Mouse (Mus musculus): Measurements from ENCODE around the gene Mzf1. TPM values are rescaled to one million over a fixed set of nuclear protein-coding genes. Genes with fewer than 3 reads are reported as not detected.

Gene Mzf1
- polyA plus RNA-seq, 1 experiment from 2014 or later: 3.1 TPM

- Histone ChIP-seq H3K36me3 (no peaks in the 10 kb centered on the region), H3K9me3 (peaks cover 7% of the 10 kb centered on the region; the same call in 1 of the 2 replicates), H3K4me1 (peaks cover 27% of the 10 kb centered on the region), H3K27ac (no peak overlapping the region), H3K4me3 (no peak overlapping the region), H3K27me3 (ENCODE audit: insufficient read depth, poor library complexity, severe bottlenecking) (peaks cover 45% of the 10 kb centered on the region)
- WGBS: 65% methylated on average over 6 of the region's 6 CpGs
- no peak for DNase-seq (ENCODE audit: low spot score)
These were observed 12.1 kb downstream of the Mzf1 start for GRCm38 (mm10) chr7:13042511-13042910.

DNA sequence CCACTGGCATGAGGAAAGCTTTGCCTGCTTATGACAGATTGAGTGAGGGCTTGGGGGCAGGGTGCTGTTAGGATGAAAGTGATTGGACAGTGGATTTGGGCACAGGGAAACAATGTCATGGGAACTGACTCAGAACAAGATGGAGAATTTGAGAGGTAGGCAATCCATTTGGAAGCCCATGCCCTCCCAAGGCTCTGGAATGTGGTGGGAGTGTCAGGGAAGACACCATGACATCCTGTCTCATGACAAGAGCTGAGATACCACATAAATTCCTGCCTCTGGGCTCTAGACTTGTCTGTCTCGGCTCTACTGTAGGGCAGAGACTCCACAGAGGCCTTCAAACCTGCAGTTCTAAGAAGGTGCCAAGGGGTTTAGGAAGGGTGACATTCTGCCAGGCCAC lies 13.3 kb downstream of the Mzf1 start:
- Histone ChIP-seq H3K36me3 (peaks cover 2% of the 10 kb centered on the region), H3K27ac (no peak overlapping the region), H3K4me3 (no peak overlapping the region), H3K4me1 (peaks cover 33% of the 10 kb centered on the region), H3K9me3 (peaks cover 7% of the 10 kb centered on the region; the same call in 1 of the 2 replicates), H3K27me3 (ENCODE audit: insufficient read depth, poor library complexity, severe bottlenecking) (peaks cover 45% of the 10 kb centered on the region)
- no peak for DNase-seq (ENCODE audit: low spot score)
- 52% methylated on average over 1 of the region's 1 CpGs for WGBS

DNA sequence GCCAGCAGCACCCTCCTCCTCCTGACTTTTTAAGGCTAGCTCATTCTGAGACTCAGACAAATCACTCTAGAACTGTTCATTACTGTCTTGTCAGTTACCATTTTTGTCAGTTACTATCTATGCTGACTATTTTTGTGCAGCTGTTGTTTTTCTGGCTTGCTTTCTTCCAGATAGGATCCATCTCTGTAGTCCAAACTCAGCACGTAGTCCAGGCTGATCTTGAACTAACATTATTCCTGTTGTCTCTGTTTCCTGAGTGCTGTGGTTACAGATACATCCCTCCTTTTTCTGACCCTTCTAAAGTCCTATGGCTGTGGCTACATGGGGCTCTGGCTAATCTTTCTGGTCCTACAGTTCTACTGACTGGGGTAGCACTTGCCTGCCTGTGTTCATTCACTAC lies 15.4 kb downstream of the Mzf1 start:
- peaks cover 17% of the 10 kb centered on the region for H3K36me3 ChIP-seq
- H3K27ac ChIP-seq: peak overlapping the region; percentile 100
- WGBS: 62% methylated on average over 1 of the region's 1 CpGs
- peaks cover 29% of the 10 kb centered on the region for H3K27me3 ChIP-seq (ENCODE audit: insufficient read depth, poor library complexity, severe bottlenecking)
- peaks cover 7% of the 10 kb centered on the region; the same call in 1 of the 2 replicates for H3K9me3 ChIP-seq
- no peak for DNase-seq (ENCODE audit: low spot score)
- H3K4me1 ChIP-seq: peaks cover 39% of the 10 kb centered on the region
- peak overlapping the region; percentile 85 for H3K4me3 ChIP-seq

GRCm38 (mm10) chr7:13038621-13039169 lies 15.9 kb downstream of the Mzf1 start:
- peak overlapping the region; percentile 85 for H3K4me3 ChIP-seq
- peaks cover 34% of the 10 kb centered on the region for H3K4me1 ChIP-seq
- H3K9me3 ChIP-seq: peaks cover 7% of the 10 kb centered on the region; the same call in 1 of the 2 replicates
- DNase-seq (ENCODE audit: low spot score): no peak
- peaks cover 24% of the 10 kb centered on the region for H3K27me3 ChIP-seq (ENCODE audit: insufficient read depth, poor library complexity, severe bottlenecking)
- H3K36me3 ChIP-seq: peaks cover 17% of the 10 kb centered on the region
- 20% methylated on average over 15 of the region's 15 CpGs for WGBS
- peak overlapping the region; percentile 100 for H3K27ac ChIP-seq

GRCm38 (mm10) chr7:13037901-13038555 lies 16.5 kb downstream of the Mzf1 start, which contains the start of gene Ube2m:
Gene Ube2m, minus strand, starts transcription at chr7:13038275.
- H3K27ac ChIP-seq: peak within 1 kb of the TSS; percentile 100
- WGBS: under 1% methylated on average over 55 of the region's 65 CpGs
- DNase-seq (ENCODE audit: low spot score): peak; percentile 99
- peaks cover 17% of the 10 kb centered on the region for H3K27me3 ChIP-seq (ENCODE audit: insufficient read depth, poor library complexity, severe bottlenecking)
- H3K9me3 ChIP-seq: peaks cover 2% of the 10 kb centered on the region; the same call in 1 of the 2 replicates
- H3K36me3 ChIP-seq: peaks cover 22% of the 10 kb centered on the region
- H3K4me1 ChIP-seq: peaks cover 32% of the 10 kb centered on the region
- H3K4me3 ChIP-seq: peak within 1 kb of the TSS; percentile 85

DNA sequence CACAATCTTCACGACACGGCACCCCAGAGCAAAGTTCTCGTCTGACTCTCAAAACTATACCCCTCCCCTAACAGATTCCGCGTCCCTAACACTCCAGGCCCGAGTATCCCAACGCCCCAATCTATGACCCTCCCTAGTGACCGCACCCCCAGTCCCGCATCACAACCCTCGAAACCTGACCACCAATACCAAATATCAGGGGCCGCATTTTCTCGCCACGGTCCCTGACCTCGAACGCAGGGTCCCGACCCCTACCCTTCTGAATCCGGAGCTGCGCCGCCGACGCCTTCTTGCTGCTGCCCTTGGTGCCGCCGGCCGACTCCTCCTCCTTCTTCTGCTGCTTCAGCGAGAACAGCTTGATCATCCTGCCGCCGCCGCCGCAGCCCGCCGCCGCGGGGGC lies 17.2 kb downstream of the Mzf1 start:
- Histone ChIP-seq H3K27me3 (ENCODE audit: insufficient read depth, poor library complexity, severe bottlenecking) (peaks cover 11% of the 10 kb centered on the region), H3K36me3 (peaks cover 29% of the 10 kb centered on the region), H3K9me3 (no peaks in the 10 kb centered on the region), H3K4me3 (peak overlapping the region; percentile 85), H3K27ac (peak overlapping the region; percentile 100), H3K4me1 (peaks cover 32% of the 10 kb centered on the region)
- WGBS: under 1% methylated on average over 31 of the region's 33 CpGs
- no peak for DNase-seq (ENCODE audit: low spot score)

- Histone ChIP-seq H3K4me3 (peak overlapping the region; percentile 85), H3K9me3 (no peaks in the 10 kb centered on the region), H3K36me3 (peaks cover 35% of the 10 kb centered on the region), H3K4me1 (peaks cover 32% of the 10 kb centered on the region), H3K27ac (peak overlapping the region; percentile 100), H3K27me3 (ENCODE audit: insufficient read depth, poor library complexity, severe bottlenecking) (peaks cover 5% of the 10 kb centered on the region)
- DNase-seq (ENCODE audit: low spot score): no peak
- WGBS: 35% methylated on average over 4 of the region's 4 CpGs
These were observed 17.8 kb downstream of the Mzf1 start for GRCm38 (mm10) chr7:13036806-13037205.

DNA sequence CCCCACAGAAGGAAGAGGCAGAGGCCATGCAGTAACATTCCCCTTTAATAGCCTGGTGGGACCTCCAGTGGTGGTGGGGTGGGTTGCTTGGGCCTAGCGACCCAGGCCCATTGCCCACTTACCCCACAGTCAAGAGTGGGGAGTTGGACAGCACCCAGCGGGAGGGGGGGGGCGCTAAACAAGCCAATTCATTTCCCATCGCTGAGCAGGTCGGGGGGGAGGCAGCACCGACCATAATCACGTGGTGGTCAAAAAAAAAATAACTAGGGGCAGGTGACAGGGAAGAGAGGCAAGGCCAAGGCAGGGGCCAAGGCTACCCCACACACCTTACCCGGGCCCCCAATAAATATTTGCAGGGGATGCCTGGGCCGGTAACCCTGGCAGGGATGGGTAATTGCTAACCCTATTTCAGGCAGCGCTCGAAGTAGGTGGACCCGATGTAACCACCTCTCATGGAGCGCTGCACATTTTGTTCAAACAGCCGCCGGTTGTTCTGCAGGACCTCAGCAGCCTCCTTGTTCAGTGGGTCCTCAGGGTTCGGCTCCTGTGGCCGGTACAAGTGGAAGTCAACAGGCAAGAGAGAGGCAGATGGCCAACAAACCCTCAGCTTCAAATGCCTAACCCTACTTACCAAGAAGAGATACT lies 19.2 kb downstream of the Mzf1 start:
- Histone ChIP-seq H3K36me3 (peaks cover 49% of the 10 kb centered on the region), H3K4me3 (peak overlapping the region; percentile 67)
- WGBS: 88% methylated on average over 17 of the region's 17 CpGs

DNA sequence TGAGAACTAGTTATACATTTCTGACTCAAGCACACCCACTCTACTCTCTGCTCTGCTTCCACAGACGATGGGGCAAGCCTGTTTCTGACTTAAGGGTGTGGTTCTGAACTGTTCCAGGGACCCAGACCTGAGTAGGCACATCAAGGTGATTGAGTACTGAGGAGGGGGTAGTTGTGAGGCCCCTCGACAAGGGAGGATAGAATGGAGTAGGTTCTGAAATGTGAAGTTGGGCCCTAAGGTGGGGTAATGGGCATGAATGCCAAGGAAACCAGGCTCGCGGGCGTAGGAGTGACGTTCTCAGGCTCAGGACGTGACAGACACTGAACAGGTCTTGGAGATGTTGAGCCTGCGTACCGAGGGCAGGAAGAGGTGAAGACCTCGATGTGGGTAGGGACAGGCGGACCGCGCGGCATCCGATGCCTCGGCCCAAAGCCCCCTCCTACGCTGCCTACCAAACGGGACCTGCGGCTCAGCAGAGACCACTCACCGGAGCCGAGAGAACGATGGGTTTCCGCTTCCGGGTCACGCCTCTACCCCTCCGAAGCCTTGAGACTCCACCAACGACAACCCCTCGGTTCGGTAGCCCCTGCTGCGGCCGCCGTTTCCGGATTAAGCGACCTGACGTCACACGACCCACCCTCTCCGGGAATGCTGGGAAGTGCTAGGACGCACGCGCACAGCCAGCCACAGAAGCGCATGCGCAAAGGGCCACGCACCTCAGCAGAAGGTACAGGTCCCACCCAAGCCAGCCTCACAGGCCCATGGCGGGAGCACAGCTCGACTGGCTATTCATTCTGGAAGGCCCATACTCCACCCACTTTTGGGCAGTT lies 20.2 kb downstream of the Mzf1 start, which contains the start of gene Chmp2a:
Chmp2a (minus strand) TSS at position 660 of the 830 bp plus-strand sequence.
- no peaks in the 10 kb centered on the region for H3K9me3 ChIP-seq
- H3K36me3 ChIP-seq: peaks cover 59% of the 10 kb centered on the region
- H3K4me1 ChIP-seq: peaks cover 30% of the 10 kb centered on the region
- under 1% methylated on average over 45 of the region's 45 CpGs for WGBS
- H3K4me3 ChIP-seq: peak within 1 kb of the TSS; percentile 67
- peak within 1 kb of the TSS; percentile 89 for H3K27ac ChIP-seq
- peak; percentile 99 for DNase-seq (ENCODE audit: low spot score)
- H3K27me3 ChIP-seq (ENCODE audit: insufficient read depth, poor library complexity, severe bottlenecking): no peaks in the 10 kb centered on the region

More for the DNA sequence above, 19.2 kb downstream of the Mzf1 start:
- Histone ChIP-seq H3K27me3 (ENCODE audit: insufficient read depth, poor library complexity, severe bottlenecking) (no peaks in the 10 kb centered on the region), H3K9me3 (no peaks in the 10 kb centered on the region), H3K4me1 (peaks cover 32% of the 10 kb centered on the region), H3K27ac (peak overlapping the region; percentile 89; the same call in 1 of the 2 replicates)
- no peak for DNase-seq (ENCODE audit: low spot score)

GRCm38 (mm10) chr7:13033451-13034147 lies 21.0 kb downstream of the Mzf1 start:
- peak overlapping the region; percentile 89 for H3K27ac ChIP-seq
- peaks cover 22% of the 10 kb centered on the region for H3K4me1 ChIP-seq
- no peak for DNase-seq (ENCODE audit: low spot score)
- H3K4me3 ChIP-seq: peak overlapping the region; percentile 67
- peaks cover 67% of the 10 kb centered on the region for H3K36me3 ChIP-seq
- 47% methylated on average over 13 of the region's 13 CpGs for WGBS
- H3K27me3 ChIP-seq (ENCODE audit: insufficient read depth, poor library complexity, severe bottlenecking): no peaks in the 10 kb centered on the region
- H3K9me3 ChIP-seq: no peaks in the 10 kb centered on the region

DNA sequence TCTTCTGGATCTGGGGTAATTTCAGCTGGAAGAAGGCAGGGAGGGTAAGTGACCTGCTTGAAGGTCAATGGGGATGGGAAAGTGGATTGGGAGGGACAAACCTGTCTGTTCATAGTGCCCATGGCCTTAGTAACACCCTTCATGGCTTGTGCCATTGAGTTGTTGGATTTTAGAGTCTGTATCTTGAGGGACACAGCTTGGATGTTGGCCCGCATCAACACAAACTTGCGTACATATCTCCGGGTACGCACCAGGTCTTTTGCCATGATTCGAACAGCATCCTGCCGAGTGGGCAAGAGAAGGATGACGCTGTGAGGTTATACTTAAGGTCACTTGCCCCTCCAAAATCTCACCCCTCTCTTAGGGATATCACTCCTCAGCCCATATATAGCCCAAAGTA lies 22.0 kb downstream of the Mzf1 start:
- Histone ChIP-seq H3K27ac (no peak overlapping the region), H3K9me3 (no peaks in the 10 kb centered on the region), H3K36me3 (peaks cover 77% of the 10 kb centered on the region), H3K4me1 (peaks cover 20% of the 10 kb centered on the region), H3K27me3 (ENCODE audit: insufficient read depth, poor library complexity, severe bottlenecking) (no peaks in the 10 kb centered on the region), H3K4me3 (no peak overlapping the region)
- WGBS: 90% methylated on average over 7 of the region's 7 CpGs
- DNase-seq (ENCODE audit: low spot score): no peak

DNA sequence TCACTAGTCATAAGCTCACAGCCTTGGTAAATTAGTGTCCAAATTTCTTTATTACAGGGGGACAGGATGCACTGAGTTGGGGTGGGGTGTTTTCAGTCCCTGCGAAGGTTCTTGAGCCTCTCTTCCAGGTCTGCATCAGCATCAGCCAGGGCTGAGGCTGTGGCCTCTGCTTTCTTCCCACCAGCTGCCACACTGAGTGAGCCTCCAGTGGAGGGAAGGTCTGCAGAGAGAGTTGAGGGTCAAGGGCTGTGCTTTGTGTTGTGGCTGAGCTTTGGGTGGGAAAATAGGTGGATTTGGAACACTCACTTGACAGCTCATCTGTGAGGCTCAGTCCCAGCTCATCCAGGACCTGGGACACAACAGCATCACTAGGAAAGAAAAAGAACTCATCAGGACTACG lies 22.6 kb downstream of the Mzf1 start:
- DNase-seq (ENCODE audit: low spot score): no peak
- Histone ChIP-seq H3K27ac (no peak overlapping the region), H3K36me3 (peaks cover 83% of the 10 kb centered on the region), H3K4me3 (no peak overlapping the region), H3K27me3 (ENCODE audit: insufficient read depth, poor library complexity, severe bottlenecking) (no peaks in the 10 kb centered on the region), H3K4me1 (peaks cover 20% of the 10 kb centered on the region), H3K9me3 (no peaks in the 10 kb centered on the region)
- WGBS: 85% methylated on average over 2 of the region's 2 CpGs

Measured in heart, embryonic 10.5 days (tissue).